Mouse (Mus musculus) myocyte (in vitro differentiated cells): Measurements from ENCODE around the gene Nav3.

Source experiments
- CEBPB ChIP-seq: IDR thresholded peaks from 2 replicates; pipeline ENCODE4 v1.6.1; 2011; ENCODE audit warnings: mild to moderate bottlenecking, moderate library complexity; ENCODE audit not compliant: poor library complexity, insufficient read depth, severe bottlenecking
- MYOD1 ChIP-seq, 3 experiments: IDR thresholded peaks; one replicate each; pipeline ENCODE4 v1.6.1; 2011; ENCODE audit warnings: control low read depth in 2 of 3, low read depth in 2 of 3, mild to moderate bottlenecking in 2 of 3, moderate library complexity in 1 of 3; ENCODE audit not compliant: insufficient read length in 2 of 3, control insufficient read depth in 1 of 3
- MYOG ChIP-seq, 3 experiments: IDR thresholded peaks; one replicate each; pipeline ENCODE4 v1.6.1; 2011; ENCODE audit warnings: control low read depth in 2 of 3, low read depth in 2 of 3, mild to moderate bottlenecking in 2 of 3; ENCODE audit not compliant: insufficient read length in 2 of 3, control insufficient read depth in 1 of 3, insufficient read depth in 1 of 3
- POLR2A ChIP-seq: IDR thresholded peaks from one replicate; pipeline ENCODE4 v1.6.1; 2011; ENCODE audit warnings: low read depth, mild to moderate bottlenecking, control low read depth, moderate library complexity; ENCODE audit not compliant: insufficient read length
- REST ChIP-seq: IDR thresholded peaks from one replicate; pipeline ENCODE4 v1.6.1; 2011; ENCODE audit warnings: mild to moderate bottlenecking, control low read depth, moderate library complexity; ENCODE audit not compliant: insufficient read depth, insufficient read length
- TCF12 ChIP-seq: IDR thresholded peaks from one replicate; pipeline ENCODE4 v1.6.1; 2011; ENCODE audit warnings: mild to moderate bottlenecking, control low read depth; ENCODE audit not compliant: poor library complexity, insufficient read depth, severe bottlenecking
- USF1 ChIP-seq: IDR thresholded peaks from one replicate; pipeline ENCODE4 v1.6.1; 2011; ENCODE audit warnings: low read depth, mild to moderate bottlenecking, control low read depth, moderate library complexity

GRCm38 (mm10) chr10:110000755-110001247 lies 455.2 kb downstream of the Nav3 start:
- no peak for TF ChIP-seq POLR2A
- TF ChIP-seq MYOG (IDR thresholded peaks at IDR 0.05; ENCODE audit: control insufficient read depth in 1 of 3, insufficient read depth in 1 of 3, insufficient read length in 2 of 3, low read depth in 2 of 3): no peak
- no peak for TF ChIP-seq TCF12
- no peak for TF ChIP-seq MYOD1 (IDR thresholded peaks at IDR 0.05; ENCODE audit: control insufficient read depth in 1 of 3, insufficient read length in 2 of 3, low read depth in 2 of 3)
- no peak for TF ChIP-seq USF1
- no peak for TF ChIP-seq CEBPB
- TF ChIP-seq REST: no peak
